Mouse (Mus musculus) heart, adult 18-20 months (tissue): Measurements from ENCODE around the gene Gm17359. TPM values are rescaled to one million over a fixed set of nuclear protein-coding genes. Genes with fewer than 3 reads are reported as not detected.
"Not testable (repeated sequence)": the region's sequence is repeated elsewhere in the genome, so short reads cannot be mapped to it uniquely, and the experiment has no call there.

Source experiments
- DNase-seq, 2 experiments: peaks; one replicate each; pipeline ENCODE4 v3.0.0; 2021 to 2022; ENCODE audit warnings: mixed read lengths in 1 of 2
- total RNA-seq, 2 experiments: library from RNA; stranded (reverse); gene quantifications; 2 replicates each; pipeline ENCODE4 v1.2.3; 2021

Gm17359 gene
- total RNA-seq, 2 experiments from 2014 or later, result not detected

- DNase-seq, result no peak
These were observed 78.6 kb downstream of the Gm17359 start for GRCm38 (mm10) chr3:79415081-79415480.

- DNase-seq, result no peak
These were observed 79.5 kb downstream of the Gm17359 start for GRCm38 (mm10) chr3:79415929-79416328.

- DNase-seq, result no peak
These were observed 80.7 kb downstream of the Gm17359 start for GRCm38 (mm10) chr3:79416944-79417680.

GRCm38 (mm10) chr3:79418921-79419320 lies 82.5 kb downstream of the Gm17359 start:
- peak in 1 of 2 experiments; percentile 4 for DNase-seq

- DNase-seq, result no peak
These were observed 89.0 kb downstream of the Gm17359 start for GRCm38 (mm10) chr3:79425441-79425840.

- peak in 1 of 2 experiments; percentile 18 for DNase-seq
These were observed 97.1 kb downstream of the Gm17359 start for GRCm38 (mm10) chr3:79433593-79433992.

GRCm38 (mm10) chr3:79434436-79434835 lies 98.0 kb downstream of the Gm17359 start:
- no peak for DNase-seq

GRCm38 (mm10) chr3:79434985-79435384 lies 98.5 kb downstream of the Gm17359 start:
- no peak for DNase-seq

- DNase-seq, result no peak
These were observed 99.7 kb downstream of the Gm17359 start for GRCm38 (mm10) chr3:79436186-79436585.

GRCm38 (mm10) chr3:79438276-79438675 lies 101.8 kb downstream of the Gm17359 start:
- no peak for DNase-seq

GRCm38 (mm10) chr3:79440976-79441491 lies 104.6 kb downstream of the Gm17359 start:
- DNase-seq, result no peak

GRCm38 (mm10) chr3:79443850-79444249 lies 107.4 kb downstream of the Gm17359 start:
- DNase-seq, result no peak

GRCm38 (mm10) chr3:79445041-79445440 lies 108.6 kb downstream of the Gm17359 start:
- DNase-seq, result no peak

GRCm38 (mm10) chr3:79446124-79446523 lies 109.7 kb downstream of the Gm17359 start:
- no peak for DNase-seq

GRCm38 (mm10) chr3:79446648-79447047 lies 110.2 kb downstream of the Gm17359 start:
- not testable (repeated sequence) for DNase-seq

- no peak for DNase-seq
These were observed 112.0 kb downstream of the Gm17359 start for GRCm38 (mm10) chr3:79448421-79448820.

GRCm38 (mm10) chr3:79449361-79449760 lies 112.9 kb downstream of the Gm17359 start:
- no peak for DNase-seq

GRCm38 (mm10) chr3:79452696-79453263 lies 116.3 kb downstream of the Gm17359 start:
- DNase-seq, result no peak

- no peak for DNase-seq
These were observed 119.3 kb downstream of the Gm17359 start for GRCm38 (mm10) chr3:79455761-79456160.

- no peak for DNase-seq
These were observed 122.3 kb downstream of the Gm17359 start for GRCm38 (mm10) chr3:79458651-79459275.

- DNase-seq, result no peak
These were observed 133.0 kb downstream of the Gm17359 start for GRCm38 (mm10) chr3:79469440-79469839.

- DNase-seq, result no peak
These were observed 135.9 kb downstream of the Gm17359 start for GRCm38 (mm10) chr3:79472362-79472761.

GRCm38 (mm10) chr3:79474911-79475310 lies 138.4 kb downstream of the Gm17359 start:
- DNase-seq, result peak; percentile 45 to 63
